Mouse (Mus musculus): ENCODE data around the gene Gcsh. TPM values are rescaled to one million over a fixed set of nuclear protein-coding genes. Genes with fewer than 3 reads are reported as not detected.
A peak's percentile ranks its signal among the peaks of the same experiment; 100 is the strongest.

Gene Gcsh
- polyA plus RNA-seq, 1 experiment from 2014 or later, result 75.4 TPM

- Histone ChIP-seq H3K27ac (ENCODE audit: low read length) (peak overlapping the region; percentile 29), H3K27me3 (replicated peaks; ENCODE audit: control insufficient read depth, insufficient read depth, low read length) (no peaks in the 10 kb centered on the region), H3K9ac (replicated peaks; ENCODE audit: low read depth, low read length) (no peak overlapping the region), H3K36me3 (ENCODE audit: control insufficient read depth, insufficient read depth) (no peaks in the 10 kb centered on the region), H3K4me1 (replicated peaks; ENCODE audit: control insufficient read depth, insufficient read depth, low read length) (0 out of 2 replicates have a peak, but pooled peaks cover 2% of the 10 kb centered on the region), H3K9me3 (ENCODE audit: control insufficient read depth, low read length) (no peaks in the 10 kb centered on the region), H3K4me2 (ENCODE audit: low read length) (no peak overlapping the region), H3K4me3 (replicated peaks; ENCODE audit: low read length) (no peak overlapping the region)
- no peak for ATAC-seq
- 78% methylated on average over 18 of the region's 18 CpGs for WGBS
Observed at GRCm38 (mm10) chr8:117019323-117020275, 26.3 kb upstream of the Gcsh start.

- H3K36me3 ChIP-seq (ENCODE audit: control insufficient read depth, insufficient read depth), result no peaks in the 10 kb centered on the region
- no peak overlapping the region for H3K4me3 ChIP-seq (replicated peaks; ENCODE audit: low read length)
- no peaks in the 10 kb centered on the region for H3K9me3 ChIP-seq (ENCODE audit: control insufficient read depth, low read length)
- H3K9ac ChIP-seq (replicated peaks; ENCODE audit: low read depth, low read length), result no peak overlapping the region
- H3K27me3 ChIP-seq (replicated peaks; ENCODE audit: control insufficient read depth, insufficient read depth, low read length), result no peaks in the 10 kb centered on the region
- 93% methylated on average over 4 of the region's 4 CpGs for WGBS
- H3K27ac ChIP-seq (ENCODE audit: low read length), result no peak overlapping the region
- H3K4me2 ChIP-seq (ENCODE audit: low read length), result no peak overlapping the region
- H3K4me1 ChIP-seq (replicated peaks; ENCODE audit: control insufficient read depth, insufficient read depth, low read length), result 0 out of 2 replicates have a peak, but pooled peaks cover 2% of the 10 kb centered on the region
- ATAC-seq, result no peak
Observed at GRCm38 (mm10) chr8:117017896-117018295, 24.6 kb upstream of the Gcsh start.

GRCm38 (mm10) chr8:117017006-117017405 is 23.7 kb upstream of the Gcsh start:
- Histone ChIP-seq H3K4me1 (replicated peaks; ENCODE audit: control insufficient read depth, insufficient read depth, low read length) (0 out of 2 replicates have a peak, but pooled peaks cover 2% of the 10 kb centered on the region), H3K9ac (replicated peaks; ENCODE audit: low read depth, low read length) (no peak overlapping the region), H3K36me3 (ENCODE audit: control insufficient read depth, insufficient read depth) (no peaks in the 10 kb centered on the region), H3K9me3 (ENCODE audit: control insufficient read depth, low read length) (no peaks in the 10 kb centered on the region), H3K4me3 (replicated peaks; ENCODE audit: low read length) (no peak overlapping the region), H3K27ac (ENCODE audit: low read length) (no peak overlapping the region), H3K4me2 (ENCODE audit: low read length) (no peak overlapping the region), H3K27me3 (replicated peaks; ENCODE audit: control insufficient read depth, insufficient read depth, low read length) (no peaks in the 10 kb centered on the region)
- no peak for ATAC-seq
- WGBS, result 34% methylated on average over 8 of the region's 8 CpGs

GRCm38 (mm10) chr8:117015670-117016069 is 22.3 kb upstream of the Gcsh start:
- Histone ChIP-seq H3K4me1 (replicated peaks; ENCODE audit: control insufficient read depth, insufficient read depth, low read length) (0 out of 2 replicates have a peak, but pooled peaks cover 2% of the 10 kb centered on the region), H3K27me3 (replicated peaks; ENCODE audit: control insufficient read depth, insufficient read depth, low read length) (no peaks in the 10 kb centered on the region), H3K36me3 (ENCODE audit: control insufficient read depth, insufficient read depth) (no peaks in the 10 kb centered on the region), H3K9ac (replicated peaks; ENCODE audit: low read depth, low read length) (no peak overlapping the region), H3K4me2 (ENCODE audit: low read length) (no peak overlapping the region), H3K4me3 (replicated peaks; ENCODE audit: low read length) (no peak overlapping the region), H3K9me3 (ENCODE audit: control insufficient read depth, low read length) (no peaks in the 10 kb centered on the region), H3K27ac (ENCODE audit: low read length) (no peak overlapping the region)
- no peak for ATAC-seq
- 60% methylated on average over 4 of the region's 4 CpGs for WGBS

- Histone ChIP-seq H3K4me1 (replicated peaks; ENCODE audit: control insufficient read depth, insufficient read depth, low read length) (no peaks in the 10 kb centered on the region), H3K36me3 (ENCODE audit: control insufficient read depth, insufficient read depth) (no peaks in the 10 kb centered on the region), H3K9me3 (ENCODE audit: control insufficient read depth, low read length) (no peaks in the 10 kb centered on the region), H3K27me3 (replicated peaks; ENCODE audit: control insufficient read depth, insufficient read depth, low read length) (no peaks in the 10 kb centered on the region), H3K4me2 (ENCODE audit: low read length) (no peak overlapping the region), H3K4me3 (replicated peaks; ENCODE audit: low read length) (no peak overlapping the region), H3K9ac (replicated peaks; ENCODE audit: low read depth, low read length) (no peak overlapping the region), H3K27ac (ENCODE audit: low read length) (no peak overlapping the region)
- 90% methylated on average over 9 of the region's 9 CpGs for WGBS
- no peak for ATAC-seq
Observed at GRCm38 (mm10) chr8:117011366-117011765, 18.0 kb upstream of the Gcsh start.

- no peak overlapping the region for H3K27ac ChIP-seq (ENCODE audit: low read length)
- no peak for ATAC-seq
- H3K4me3 ChIP-seq (replicated peaks; ENCODE audit: low read length), result peak overlapping the region; percentile 78
- no peaks in the 10 kb centered on the region for H3K27me3 ChIP-seq (replicated peaks; ENCODE audit: control insufficient read depth, insufficient read depth, low read length)
- H3K9ac ChIP-seq (replicated peaks; ENCODE audit: low read depth, low read length), result peak overlapping the region; percentile 33
- WGBS, result 65% methylated on average over 11 of the region's 11 CpGs
- H3K4me2 ChIP-seq (ENCODE audit: low read length), result peak overlapping the region; percentile 97
- no peaks in the 10 kb centered on the region for H3K36me3 ChIP-seq (ENCODE audit: control insufficient read depth, insufficient read depth)
- peaks cover 14% of the 10 kb centered on the region for H3K4me1 ChIP-seq (replicated peaks; ENCODE audit: control insufficient read depth, insufficient read depth, low read length)
- no peaks in the 10 kb centered on the region for H3K9me3 ChIP-seq (ENCODE audit: control insufficient read depth, low read length)
Observed at GRCm38 (mm10) chr8:116994016-116994716, 829 bp upstream of the Gcsh start.

- WGBS, result 4% methylated on average over 23 of the region's 23 CpGs
- no peaks in the 10 kb centered on the region for H3K27me3 ChIP-seq (replicated peaks; ENCODE audit: control insufficient read depth, insufficient read depth, low read length)
- ATAC-seq, result no peak
- H3K36me3 ChIP-seq (ENCODE audit: control insufficient read depth, insufficient read depth), result no peaks in the 10 kb centered on the region
- peak overlapping the region; percentile 62 for H3K9ac ChIP-seq (replicated peaks; ENCODE audit: low read depth, low read length)
- peaks cover 14% of the 10 kb centered on the region for H3K4me1 ChIP-seq (replicated peaks; ENCODE audit: control insufficient read depth, insufficient read depth, low read length)
- H3K9me3 ChIP-seq (ENCODE audit: control insufficient read depth, low read length), result no peaks in the 10 kb centered on the region
- H3K4me3 ChIP-seq (replicated peaks; ENCODE audit: low read length), result peak overlapping the region; percentile 78
- H3K4me2 ChIP-seq (ENCODE audit: low read length), result peak overlapping the region; percentile 97
- no peak overlapping the region for H3K27ac ChIP-seq (ENCODE audit: low read length)
Observed at GRCm38 (mm10) chr8:116992176-116992971, 963 bp downstream of the Gcsh start.

- 68% methylated on average over 8 of the region's 8 CpGs for WGBS
- H3K27me3 ChIP-seq (replicated peaks; ENCODE audit: control insufficient read depth, insufficient read depth, low read length), result no peaks in the 10 kb centered on the region
Observed at GRCm38 (mm10) chr8:116991241-116991640, 2.1 kb downstream of the Gcsh start.

GRCm38 (mm10) chr8:116989842-116990241 is 3.5 kb downstream of the Gcsh start:
- Histone ChIP-seq H3K9me3 (ENCODE audit: control insufficient read depth, low read length) (no peaks in the 10 kb centered on the region), H3K9ac (replicated peaks; ENCODE audit: low read depth, low read length) (no peak overlapping the region), H3K27ac (ENCODE audit: low read length) (no peak overlapping the region), H3K4me2 (ENCODE audit: low read length) (no peak overlapping the region), H3K36me3 (ENCODE audit: control insufficient read depth, insufficient read depth) (no peaks in the 10 kb centered on the region), H3K4me1 (replicated peaks; ENCODE audit: control insufficient read depth, insufficient read depth, low read length) (peaks cover 14% of the 10 kb centered on the region), H3K4me3 (replicated peaks; ENCODE audit: low read length) (no peak overlapping the region), H3K27me3 (replicated peaks; ENCODE audit: control insufficient read depth, insufficient read depth, low read length) (no peaks in the 10 kb centered on the region)
- whole genome bisulfite sequencing, result 94% methylated on average over 3 of the region's 3 CpGs
- ATAC-seq, result no peak

More at GRCm38 (mm10) chr8:116991241-116991640, 2.1 kb downstream of the Gcsh start:
- Histone ChIP-seq H3K4me1 (replicated peaks; ENCODE audit: control insufficient read depth, insufficient read depth, low read length) (peaks cover 14% of the 10 kb centered on the region), H3K9me3 (ENCODE audit: control insufficient read depth, low read length) (no peaks in the 10 kb centered on the region), H3K4me2 (ENCODE audit: low read length) (no peak overlapping the region), H3K27ac (ENCODE audit: low read length) (no peak overlapping the region), H3K4me3 (replicated peaks; ENCODE audit: low read length) (no peak overlapping the region), H3K36me3 (ENCODE audit: control insufficient read depth, insufficient read depth) (no peaks in the 10 kb centered on the region), H3K9ac (replicated peaks; ENCODE audit: low read depth, low read length) (no peak overlapping the region)
- ATAC-seq, result no peak

Measured in forebrain, embryonic 16.5 days (tissue).